In the genomic region with DNA sequence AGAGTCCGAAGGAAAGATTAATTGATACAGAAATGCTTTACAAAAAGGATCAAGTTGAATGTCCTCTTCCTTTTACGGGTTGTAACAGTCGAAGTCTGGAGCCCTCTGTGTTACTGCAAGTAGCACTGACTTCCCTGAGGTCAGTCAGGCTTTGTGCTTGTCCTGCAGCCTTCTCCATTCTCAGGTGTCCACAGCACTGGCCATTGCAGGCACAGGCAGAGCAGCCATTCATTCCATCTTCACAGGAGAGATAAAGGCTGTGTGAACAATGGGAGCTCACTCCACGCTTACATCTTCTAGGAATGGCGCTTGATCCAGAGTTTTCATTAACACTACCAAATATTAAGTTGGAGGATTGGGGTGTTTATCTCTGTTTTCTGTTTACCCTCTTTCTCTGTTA, we compare ENCODE assay signal across 22 mouse cellular contexts.
DNase-seq lines count a peak whose midpoint lies in the region; ATAC-seq and TF ChIP-seq lines count a peak whose summit lies in the region.
"Had no signal": no experiment of that assay in that cellular context is flagged by ENCODE, and none has a peak within 500 bp of the region (broad histone marks: within the 10 kb centered on the region; RNA-seq: fewer than 3 reads in every experiment).

No protein-coding gene starts in this region.

- H3K4me2 ChIP-seq in forebrain, embryonic 13.5 days = no peak overlapping the region
- no peak overlapping the region for H3K4me2 ChIP-seq in forebrain, postnatal 0 days (ENCODE audit: low read depth)
- H3K4me2 ChIP-seq in hindbrain, embryonic 14.5 days (replicated peaks) = no peak overlapping the region
- H3K4me2 ChIP-seq in stomach, embryonic 14.5 days (replicated peaks; ENCODE audit: low read depth, low read length) = no peak overlapping the region
- no peak overlapping the region for H3K4me2 ChIP-seq in stomach, postnatal 0 days (replicated peaks; ENCODE audit: low read depth)
- no peak overlapping the region for H3K4me2 ChIP-seq in liver, postnatal 0 days (ENCODE audit: low read depth, low read length)
- H3K4me2 ChIP-seq: hindbrain, embryonic 12.5 days; intestine, embryonic 15.5 days; liver, embryonic 12.5 days; lung, embryonic 14.5 days had no signal

- H3K4me1 ChIP-seq in forebrain, embryonic 13.5 days = peaks cover 8% of the 10 kb centered on the region; the same call in 1 of the 2 replicates
- H3K4me1 ChIP-seq in forebrain, postnatal 0 days (ENCODE audit: insufficient read depth) = no peaks in the 10 kb centered on the region
- peaks cover 38% of the 10 kb centered on the region for H3K4me1 ChIP-seq in hindbrain, embryonic 10.5 days (replicated peaks)
- peaks cover 6% of the 10 kb centered on the region; the same call in 1 of the 2 replicates for H3K4me1 ChIP-seq in hindbrain, embryonic 14.5 days (replicated peaks; ENCODE audit: control insufficient read depth, insufficient read depth, low read length)
- H3K4me1 ChIP-seq in stomach, embryonic 14.5 days (ENCODE audit: control insufficient read depth, insufficient read depth, low read length) = peaks cover 13% of the 10 kb centered on the region; the same call in 1 of the 2 replicates
- no peaks in the 10 kb centered on the region for H3K4me1 ChIP-seq in stomach, postnatal 0 days (replicated peaks; ENCODE audit: control insufficient read depth, insufficient read depth)
- H3K4me1 ChIP-seq in liver, postnatal 0 days (ENCODE audit: insufficient read depth) = peaks cover 5% of the 10 kb centered on the region

- 0 out of 2 replicates have a peak, but pooled peaks have one; percentile 10 for ATAC-seq in forebrain, embryonic 13.5 days
- no peak for ATAC-seq in forebrain, postnatal 0 days
- no peak; the same call in 1 of the 2 replicates for ATAC-seq in hindbrain, embryonic 14.5 days (ENCODE audit: low FRiP score)
- no peak for ATAC-seq in stomach, embryonic 14.5 days (ENCODE audit: insufficient number of reproducible peaks, insufficient read depth, low FRiP score, low read depth)
- ATAC-seq in stomach, postnatal 0 days (ENCODE audit: low FRiP score, low TSS enrichment) = no peak
- ATAC-seq in liver, postnatal 0 days = no peak
- ATAC-seq: intestine, embryonic 15.5 days; liver, embryonic 12.5 days had no signal

- no peaks in the 10 kb centered on the region for H3K27me3 ChIP-seq in forebrain, embryonic 13.5 days
- H3K27me3 ChIP-seq in forebrain, postnatal 0 days (ENCODE audit: insufficient read depth, low read length) = no peaks in the 10 kb centered on the region
- no peaks in the 10 kb centered on the region for H3K27me3 ChIP-seq in hindbrain, embryonic 10.5 days (ENCODE audit: insufficient read depth, poor library complexity, severe bottlenecking)
- no peaks in the 10 kb centered on the region for H3K27me3 ChIP-seq in hindbrain, embryonic 14.5 days (ENCODE audit: control insufficient read depth, insufficient read depth, low read length)
- no peaks in the 10 kb centered on the region for H3K27me3 ChIP-seq in stomach, embryonic 14.5 days (ENCODE audit: control insufficient read depth, insufficient read depth, low read length)
- H3K27me3 ChIP-seq in stomach, postnatal 0 days (ENCODE audit: control insufficient read depth, insufficient read depth, low read length) = no peaks in the 10 kb centered on the region
- H3K27me3 ChIP-seq in liver, postnatal 0 days (ENCODE audit: insufficient read depth, low read length) = no peaks in the 10 kb centered on the region
- H3K27me3 ChIP-seq: CH12.LX; hindbrain, embryonic 12.5 days; intestine, embryonic 15.5 days; liver, embryonic 12.5 days had no signal

- H3K4me3 ChIP-seq in forebrain, embryonic 13.5 days = no peak overlapping the region
- no peak overlapping the region for H3K4me3 ChIP-seq in forebrain, postnatal 0 days (ENCODE audit: low read depth, low read length)
- no peak overlapping the region for H3K4me3 ChIP-seq in hindbrain, embryonic 10.5 days
- no peak overlapping the region for H3K4me3 ChIP-seq in hindbrain, embryonic 14.5 days (replicated peaks; ENCODE audit: low read length)
- H3K4me3 ChIP-seq in stomach, embryonic 14.5 days (ENCODE audit: low read depth, low read length) = no peak overlapping the region
- H3K4me3 ChIP-seq in stomach, postnatal 0 days (ENCODE audit: low read depth, low read length) = no peak overlapping the region
- H3K4me3 ChIP-seq in liver, postnatal 0 days (ENCODE audit: low read depth, low read length) = no peak overlapping the region
- H3K4me3 ChIP-seq: hindbrain, embryonic 12.5 days; intestine, embryonic 15.5 days; left cerebral cortex, adult 2 months; liver, embryonic 12.5 days had no signal

- no peak overlapping the region for H3K27ac ChIP-seq in forebrain, embryonic 13.5 days
- no peak overlapping the region for H3K27ac ChIP-seq in forebrain, postnatal 0 days (ENCODE audit: low read depth, low read length)
- H3K27ac ChIP-seq in hindbrain, embryonic 10.5 days = peak overlapping the region; percentile 84
- no peak overlapping the region for H3K27ac ChIP-seq in hindbrain, embryonic 14.5 days
- peak overlapping the region; percentile 63; the same call in 1 of the 2 replicates for H3K27ac ChIP-seq in stomach, embryonic 14.5 days (ENCODE audit: low read length)
- H3K27ac ChIP-seq in stomach, postnatal 0 days (replicated peaks) = no peak overlapping the region
- H3K27ac ChIP-seq in liver, postnatal 0 days (ENCODE audit: low read depth) = no peak overlapping the region
- H3K27ac ChIP-seq: left cerebral cortex, adult 2 months; liver, embryonic 12.5 days had no signal

- no peaks in the 10 kb centered on the region for H3K9me3 ChIP-seq in forebrain, embryonic 13.5 days (replicated peaks)
- no peaks in the 10 kb centered on the region for H3K9me3 ChIP-seq in forebrain, postnatal 0 days (ENCODE audit: low read length)
- no peaks in the 10 kb centered on the region for H3K9me3 ChIP-seq in hindbrain, embryonic 10.5 days
- no peaks in the 10 kb centered on the region for H3K9me3 ChIP-seq in hindbrain, embryonic 14.5 days (ENCODE audit: control insufficient read depth, low read length)
- H3K9me3 ChIP-seq in stomach, embryonic 14.5 days (ENCODE audit: control insufficient read depth, low read depth, low read length) = no peaks in the 10 kb centered on the region
- H3K9me3 ChIP-seq in stomach, postnatal 0 days (ENCODE audit: control insufficient read depth, low read length) = no peaks in the 10 kb centered on the region
- no peaks in the 10 kb centered on the region for H3K9me3 ChIP-seq in liver, postnatal 0 days (ENCODE audit: low read length)
- H3K9me3 ChIP-seq: hindbrain, embryonic 12.5 days; intestine, embryonic 15.5 days; liver, embryonic 12.5 days had no signal

- H3K9ac ChIP-seq in forebrain, embryonic 13.5 days = no peak overlapping the region
- H3K9ac ChIP-seq in forebrain, postnatal 0 days = no peak overlapping the region
- no peak overlapping the region for H3K9ac ChIP-seq in hindbrain, embryonic 14.5 days
- H3K9ac ChIP-seq in stomach, embryonic 14.5 days (replicated peaks; ENCODE audit: low read depth, low read length) = no peak overlapping the region
- H3K9ac ChIP-seq in stomach, postnatal 0 days (ENCODE audit: low read length) = no peak overlapping the region
- H3K9ac ChIP-seq in liver, postnatal 0 days (replicated peaks) = no peak overlapping the region
- H3K9ac ChIP-seq: hindbrain, embryonic 12.5 days; intestine, embryonic 15.5 days; liver, embryonic 12.5 days; lung, embryonic 14.5 days had no signal

- TF ChIP-seq CTCF in forebrain, postnatal 0 days (IDR thresholded peaks at IDR 0.05; ENCODE audit: low read depth) = no peak
- TF ChIP-seq CTCF in stomach, postnatal 0 days (IDR thresholded peaks at IDR 0.05; ENCODE audit: low read depth) = no peak
- TF ChIP-seq CTCF in liver, postnatal 0 days (IDR thresholded peaks at IDR 0.05; ENCODE audit: low read depth) = no peak

- WGBS in forebrain, embryonic 13.5 days = 50% methylated on average over 5 of the region's 5 CpGs
- 55% methylated on average over 5 of the region's 5 CpGs for WGBS in forebrain, postnatal 0 days
- WGBS in hindbrain, embryonic 10.5 days = 56% methylated on average over 5 of the region's 5 CpGs
- WGBS in hindbrain, embryonic 14.5 days = 29% methylated on average over 5 of the region's 5 CpGs
- WGBS in stomach, embryonic 14.5 days = 59% methylated on average over 5 of the region's 5 CpGs
- WGBS in stomach, postnatal 0 days = 61% methylated on average over 5 of the region's 5 CpGs
- 66% methylated on average over 5 of the region's 5 CpGs for WGBS in liver, postnatal 0 days (ENCODE audit: insufficient replicate concordance)

- TF ChIP-seq EP300 in stomach, postnatal 0 days (optimal IDR thresholded peaks at IDR 0.05) = no peak
- TF ChIP-seq EP300 in liver, postnatal 0 days (IDR thresholded peaks at IDR 0.05; ENCODE audit: low read depth) = no peak

- peaks cover 9% of the 10 kb centered on the region for H3K36me3 ChIP-seq in forebrain, embryonic 13.5 days (ENCODE audit: poor library complexity, severe bottlenecking)
- H3K36me3 ChIP-seq in forebrain, postnatal 0 days (ENCODE audit: insufficient read depth) = peaks cover 3% of the 10 kb centered on the region; the same call in 1 of the 2 replicates
- H3K36me3 ChIP-seq in hindbrain, embryonic 10.5 days = peaks cover 18% of the 10 kb centered on the region
- H3K36me3 ChIP-seq in hindbrain, embryonic 14.5 days (replicated peaks; ENCODE audit: control insufficient read depth, insufficient read depth) = peaks cover 4% of the 10 kb centered on the region; the same call in 1 of the 2 replicates
- no peaks in the 10 kb centered on the region for H3K36me3 ChIP-seq in stomach, embryonic 14.5 days (ENCODE audit: control insufficient read depth, insufficient read depth, low read length)
- H3K36me3 ChIP-seq in stomach, postnatal 0 days (ENCODE audit: control insufficient read depth, insufficient read depth, low read length) = no peaks in the 10 kb centered on the region
- no peaks in the 10 kb centered on the region for H3K36me3 ChIP-seq in liver, postnatal 0 days (replicated peaks; ENCODE audit: insufficient read depth, low read length)
- H3K36me3 ChIP-seq: intestine, embryonic 15.5 days; liver, embryonic 12.5 days had no signal

- no peak for DNase-seq in forebrain, postnatal 0 days
- no peak for DNase-seq in hindbrain, embryonic 10.5 days (ENCODE audit: low spot score)
- DNase-seq in hindbrain, embryonic 14.5 days (ENCODE audit: low spot score) = no peak
- no peak for DNase-seq in stomach, postnatal 0 days (ENCODE audit: low spot score)
- no peak for DNase-seq in liver, postnatal 0 days
- no peak for DNase-seq in cerebellum, adult 9-10 months
- DNase-seq: adrenal gland, postnatal 14 days; cerebellum, postnatal 10 days; heart, adult 18-20 months; kidney, postnatal 36 days; layer of hippocampus, adult 9-11 months; left cerebral cortex, postnatal 4 days; lung, postnatal 36 days; thymus, postnatal 14 days had no signal

Comparison
In these comparisons a context has a peak if more than half of its experiments do, and no peak if none do; other contexts are left out.
1. H3K27ac ChIP-seq: peak in hindbrain, embryonic 10.5 days (single experiment) and stomach, embryonic 14.5 days (single experiment); none in forebrain, embryonic 13.5 days (single experiment), forebrain, postnatal 0 days (single experiment), hindbrain, embryonic 14.5 days (single experiment), stomach, postnatal 0 days (single experiment) and liver, postnatal 0 days (single experiment).